Mouse (Mus musculus) cerebellum, postnatal 4 days (tissue): ENCODE data around the gene Wfdc8.
"Not testable (repeated sequence)": the region's sequence is repeated elsewhere in the genome, so short reads cannot be mapped to it uniquely, and the experiment has no call there.

Experiments
- DNase-seq, 2 experiments: peaks; one replicate each; pipeline ENCODE4 v3.0.0; 2022; ENCODE audit warnings: low spot score in 2 of 2, mixed read lengths in 1 of 2

Wfdc8 gene

GRCm38 (mm10) chr2:164613471-164613870 is at the start of gene Wfdc8, which contains the start of gene Wfdc6b:
Wfdc8 (minus strand) TSS chr2:164613626.
Wfdc6b (plus strand) TSS chr2:164613522.
- peak in 1 of 2 experiments; percentile 25 for DNase-seq

- no peak for DNase-seq
These were observed 43.1 kb upstream of the Wfdc8 start, which contains the start of gene Wfdc9 for GRCm38 (mm10) chr2:164656483-164656882. Wfdc9 (minus strand) TSS chr2:164656583.

GRCm38 (mm10) chr2:164655858-164656257 is 42.4 kb upstream of the Wfdc8 start, which contains the start of gene Wfdc10:
Wfdc10 (plus strand) TSS chr2:164656046.
- peak; percentile 32 to 60 for DNase-seq

GRCm38 (mm10) chr2:164641881-164642673 is 28.7 kb upstream of the Wfdc8 start:
- DNase-seq: no peak

- no peak for DNase-seq
These were observed 27.7 kb upstream of the Wfdc8 start for GRCm38 (mm10) chr2:164641129-164641528.

- no peak for DNase-seq
These were observed 25.3 kb upstream of the Wfdc8 start, which contains the start of gene Wfdc16 for GRCm38 (mm10) chr2:164638696-164639095. Wfdc16 (minus strand) TSS chr2:164638796.

GRCm38 (mm10) chr2:164635266-164635665 is 21.8 kb upstream of the Wfdc8 start:
- DNase-seq: no peak

GRCm38 (mm10) chr2:164621775-164622174 is 8.3 kb upstream of the Wfdc8 start:
- no peak for DNase-seq

GRCm38 (mm10) chr2:164619050-164619449 is 5.6 kb upstream of the Wfdc8 start:
- DNase-seq: no peak

- no peak for DNase-seq
These were observed 2.0 kb upstream of the Wfdc8 start for GRCm38 (mm10) chr2:164615386-164615785.

GRCm38 (mm10) chr2:164608781-164609180 is 4.6 kb downstream of the Wfdc8 start:
- DNase-seq: no peak

- no peak for DNase-seq
These were observed 9.0 kb downstream of the Wfdc8 start for GRCm38 (mm10) chr2:164604411-164604810.

GRCm38 (mm10) chr2:164603482-164603881 is 9.9 kb downstream of the Wfdc8 start:
- no peak for DNase-seq

GRCm38 (mm10) chr2:164600179-164600578 is 13.2 kb downstream of the Wfdc8 start:
- DNase-seq: no peak

- DNase-seq: no peak
These were observed 19.9 kb downstream of the Wfdc8 start, which contains the start of gene Eppin for GRCm38 (mm10) chr2:164593494-164593893. Eppin (minus strand) TSS chr2:164593594.

- peak in 1 of 2 experiments; percentile 8 for DNase-seq
These were observed 21.4 kb downstream of the Wfdc8 start for GRCm38 (mm10) chr2:164592014-164592413.

GRCm38 (mm10) chr2:164585025-164585725 is 28.3 kb downstream of the Wfdc8 start, which contains the start of gene Wfdc6a:
Wfdc6a (minus strand) TSS chr2:164585447.
- not testable (repeated sequence) for DNase-seq

GRCm38 (mm10) chr2:164573359-164573758 is 40.1 kb downstream of the Wfdc8 start, which contains the start of gene Spint3:
Spint3 (minus strand) TSS chr2:164573459.
- DNase-seq: not testable (repeated sequence)

- DNase-seq: no peak
These were observed 46.0 kb downstream of the Wfdc8 start for GRCm38 (mm10) chr2:164567460-164567859.

GRCm38 (mm10) chr2:164566997-164567396 is 46.4 kb downstream of the Wfdc8 start:
- no peak for DNase-seq

- DNase-seq: no peak
These were observed 49.1 kb downstream of the Wfdc8 start for GRCm38 (mm10) chr2:164564346-164564745.

GRCm38 (mm10) chr2:164563339-164564038 is 49.9 kb downstream of the Wfdc8 start:
- peak in 1 of 2 experiments; percentile 25 for DNase-seq
